Mouse (Mus musculus): ENCODE data around the gene Katnb1.

GRCm38 (mm10) chr8:95081650-95082049 lies 664 bp downstream of the Katnb1 start:
- TF ChIP-seq CTCF (IDR thresholded peaks at IDR 0.05; ENCODE audit: control insufficient read depth, insufficient read depth, insufficient replicate concordance, low read depth, low read length) (no peak), POLR2A (IDR thresholded peaks at IDR 0.05; ENCODE audit: control insufficient read depth, low read depth, low read length) (no peak)

Data from testis, adult 2 months (tissue).